Mouse (Mus musculus): ENCODE data around the gene E2f7. TPM values are rescaled to one million over a fixed set of nuclear protein-coding genes. Genes with fewer than 3 reads are reported as not detected.

Gene E2f7
- 6.1 and 7.1 TPM in 2 replicates for polyA plus RNA-seq (2015; fragmentation: Nextera tagmentation; extraction: Ambion mirVana)

GRCm38 (mm10) chr10:110744686-110745639 lies at the start of gene E2f7:
E2f7 (plus strand) TSS chr10:110745439.
- H3K9ac ChIP-seq = peak within 1 kb of the TSS; percentile 83
- peak within 1 kb of the TSS; percentile 63 for H3K4me3 ChIP-seq
- peaks cover 19% of the 10 kb centered on the region for H3K4me1 ChIP-seq
- peak within 1 kb of the TSS; percentile 85 for H3K27ac ChIP-seq
- peak; percentile 98 for ATAC-seq (replicated peaks)
- H3K36me3 ChIP-seq (replicated peaks) = no peaks in the 10 kb centered on the region
- H3K4me2 ChIP-seq = peak within 1 kb of the TSS; percentile 84
- WGBS = 1% methylated on average over 70 of the region's 98 CpGs
- no peaks in the 10 kb centered on the region for H3K27me3 ChIP-seq (replicated peaks)
- H3K9me3 ChIP-seq = no peaks in the 10 kb centered on the region

GRCm38 (mm10) chr10:110701276-110701675 lies 44.0 kb upstream of the E2f7 start:
- Histone ChIP-seq H3K4me2 (no peak overlapping the region), H3K4me1 (no peaks in the 10 kb centered on the region), H3K9me3 (no peaks in the 10 kb centered on the region), H3K36me3 (replicated peaks) (no peaks in the 10 kb centered on the region), H3K9ac (no peak overlapping the region), H3K27me3 (replicated peaks) (no peaks in the 10 kb centered on the region), H3K27ac (no peak overlapping the region), H3K4me3 (no peak overlapping the region)
- ATAC-seq (replicated peaks) = no peak
- 78% methylated on average over 1 of the region's 1 CpGs for WGBS

GRCm38 (mm10) chr10:110705672-110706071 lies 39.6 kb upstream of the E2f7 start:
- no peak for ATAC-seq (replicated peaks)
- H3K36me3 ChIP-seq (replicated peaks) = no peaks in the 10 kb centered on the region
- H3K27ac ChIP-seq = no peak overlapping the region
- no peaks in the 10 kb centered on the region for H3K27me3 ChIP-seq (replicated peaks)
- H3K9ac ChIP-seq = no peak overlapping the region
- H3K4me1 ChIP-seq = no peaks in the 10 kb centered on the region
- 57% methylated on average over 9 of the region's 9 CpGs for WGBS
- H3K9me3 ChIP-seq = no peaks in the 10 kb centered on the region
- no peak overlapping the region for H3K4me2 ChIP-seq
- no peak overlapping the region for H3K4me3 ChIP-seq

DNA sequence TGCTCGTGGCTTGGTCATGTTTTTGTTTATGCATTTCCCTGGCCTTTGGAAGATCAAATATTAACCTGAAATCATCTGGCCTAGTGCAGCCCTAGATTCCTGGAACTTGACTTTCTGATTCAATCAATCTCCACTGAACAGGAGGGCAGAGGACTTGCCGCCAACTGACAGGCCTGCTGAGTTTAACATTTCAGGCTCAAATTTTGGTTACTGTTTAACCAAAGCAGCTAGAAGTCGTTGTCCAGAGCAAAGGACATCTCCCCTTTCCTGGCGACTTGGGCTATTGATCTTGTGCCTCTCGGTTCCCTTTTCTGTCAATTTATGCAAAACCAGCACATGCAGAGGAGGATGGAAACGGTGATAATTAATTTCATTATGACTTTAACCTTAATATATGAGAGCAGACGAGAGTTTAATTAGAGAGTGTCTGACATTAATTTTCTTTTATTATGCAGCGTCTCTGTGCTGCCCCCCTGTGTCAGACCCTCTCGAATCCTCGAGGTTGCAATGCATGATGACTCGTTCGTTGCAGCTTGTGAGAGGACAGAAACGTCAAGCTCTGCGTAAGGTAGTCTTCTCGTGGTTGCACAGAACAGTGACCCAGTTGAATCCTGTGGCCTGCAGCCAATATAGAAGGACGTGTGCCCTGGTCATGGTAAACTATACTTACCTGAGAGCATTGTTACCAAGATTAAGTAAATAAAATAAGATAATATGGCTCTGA lies 37.7 kb upstream of the E2f7 start:
- Histone ChIP-seq H3K9me3 (no peaks in the 10 kb centered on the region), H3K27ac (no peak overlapping the region), H3K36me3 (replicated peaks) (no peaks in the 10 kb centered on the region), H3K4me2 (no peak overlapping the region), H3K27me3 (replicated peaks) (no peaks in the 10 kb centered on the region), H3K4me3 (no peak overlapping the region), H3K4me1 (no peaks in the 10 kb centered on the region), H3K9ac (no peak overlapping the region)
- WGBS = 58% methylated on average over 16 of the region's 16 CpGs
- 0 out of 2 replicates have a peak, but pooled peaks have one; percentile 54 for ATAC-seq (replicated peaks)

DNA sequence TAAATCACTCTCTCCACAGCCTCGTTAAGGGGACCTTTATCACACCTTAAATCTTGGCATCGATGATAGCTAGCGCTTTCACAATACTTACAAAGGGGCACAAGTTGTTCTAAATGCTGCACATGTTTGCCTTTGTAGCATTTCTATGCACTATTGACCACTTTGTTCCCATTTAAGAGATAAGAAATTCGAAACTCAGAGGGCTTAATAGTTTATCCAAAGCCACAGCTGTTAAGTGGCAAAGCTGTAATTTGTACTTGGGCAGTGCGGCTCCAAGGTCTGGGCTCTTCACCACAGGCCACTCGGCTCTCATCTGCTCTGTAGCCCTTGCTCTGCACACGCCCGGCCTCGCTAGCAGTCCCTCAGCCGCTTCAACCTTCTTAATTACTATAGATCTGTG lies 28.4 kb upstream of the E2f7 start:
- Histone ChIP-seq H3K4me3 (no peak overlapping the region), H3K27me3 (replicated peaks) (no peaks in the 10 kb centered on the region), H3K36me3 (replicated peaks) (no peaks in the 10 kb centered on the region), H3K27ac (no peak overlapping the region), H3K9me3 (no peaks in the 10 kb centered on the region), H3K4me2 (no peak overlapping the region), H3K9ac (no peak overlapping the region), H3K4me1 (no peaks in the 10 kb centered on the region)
- 69% methylated on average over 10 of the region's 10 CpGs for WGBS
- no peak for ATAC-seq (replicated peaks)

DNA sequence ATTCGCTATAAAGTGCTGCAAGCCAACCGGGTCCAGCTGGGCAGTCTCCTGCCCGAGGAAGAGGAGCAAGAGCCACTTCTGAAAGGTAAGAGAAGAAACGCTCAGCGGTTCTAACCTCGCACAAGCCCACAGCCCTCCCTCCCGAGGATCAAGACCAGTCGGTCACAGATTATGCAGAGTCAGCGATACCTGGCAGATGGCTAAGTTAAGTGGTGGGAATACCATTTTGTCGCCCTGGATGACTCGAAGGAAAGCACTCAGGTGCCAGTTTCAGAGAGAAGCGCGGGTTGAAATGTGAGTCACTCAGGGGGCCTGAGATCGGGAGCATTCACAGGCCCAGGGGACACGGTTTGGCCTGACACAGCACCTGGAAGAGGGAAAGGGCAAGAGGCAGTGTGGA lies 18.8 kb upstream of the E2f7 start:
- ATAC-seq (replicated peaks) = no peak
- Histone ChIP-seq H3K27ac (no peak overlapping the region), H3K4me2 (no peak overlapping the region), H3K9me3 (no peaks in the 10 kb centered on the region), H3K27me3 (replicated peaks) (no peaks in the 10 kb centered on the region), H3K36me3 (replicated peaks) (no peaks in the 10 kb centered on the region), H3K4me1 (no peaks in the 10 kb centered on the region), H3K4me3 (no peak overlapping the region), H3K9ac (no peak overlapping the region)
- 81% methylated on average over 15 of the region's 15 CpGs for WGBS

DNA sequence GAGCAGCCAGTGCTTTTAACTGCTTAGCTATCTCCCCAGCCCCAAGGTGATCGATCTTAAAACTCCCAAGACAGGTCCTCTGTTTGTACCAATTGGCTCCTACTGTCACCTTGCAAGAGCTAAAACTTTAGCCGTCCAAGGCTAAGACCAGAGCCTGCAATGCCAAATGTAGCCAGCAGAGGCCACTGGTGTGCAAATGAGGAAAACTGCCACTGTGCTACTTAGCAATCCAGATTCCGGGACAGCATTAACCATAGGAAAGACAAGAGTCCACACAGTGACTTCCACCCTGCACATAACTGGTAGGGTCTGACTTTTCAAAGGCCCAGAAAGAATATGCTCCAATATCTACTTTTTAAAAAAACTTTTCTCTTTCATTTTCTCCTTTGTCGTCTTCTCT lies 17.4 kb upstream of the E2f7 start:
- Histone ChIP-seq H3K4me1 (no peaks in the 10 kb centered on the region), H3K27me3 (replicated peaks) (no peaks in the 10 kb centered on the region), H3K9ac (no peak overlapping the region), H3K27ac (no peak overlapping the region), H3K36me3 (replicated peaks) (no peaks in the 10 kb centered on the region), H3K4me2 (no peak overlapping the region), H3K9me3 (no peaks in the 10 kb centered on the region), H3K4me3 (no peak overlapping the region)
- WGBS = 59% methylated on average over 4 of the region's 4 CpGs
- ATAC-seq (replicated peaks) = no peak

DNA sequence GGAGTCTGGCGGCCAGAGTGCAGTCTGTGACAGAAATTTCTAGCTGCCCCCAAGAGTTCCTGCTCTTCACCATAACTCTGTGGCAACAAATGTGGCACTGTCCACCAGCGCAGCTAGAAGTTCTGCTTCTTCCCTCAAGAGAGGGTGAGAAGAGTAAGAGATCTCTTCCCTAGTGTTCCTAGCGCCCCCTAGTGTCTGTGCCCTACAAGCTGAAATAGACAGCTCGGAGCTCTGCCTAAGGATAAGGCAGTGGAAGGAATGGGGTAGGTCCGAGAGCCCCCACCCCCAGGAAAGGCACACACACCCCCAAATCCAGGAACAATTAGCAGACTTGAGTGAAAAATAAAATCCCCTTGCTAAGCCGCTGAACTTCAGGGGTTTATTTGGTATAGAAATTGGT lies 11.9 kb upstream of the E2f7 start:
- Histone ChIP-seq H3K27me3 (replicated peaks) (no peaks in the 10 kb centered on the region), H3K36me3 (replicated peaks) (no peaks in the 10 kb centered on the region), H3K9me3 (no peaks in the 10 kb centered on the region), H3K4me2 (no peak overlapping the region), H3K4me1 (no peaks in the 10 kb centered on the region), H3K9ac (no peak overlapping the region), H3K4me3 (no peak overlapping the region), H3K27ac (no peak overlapping the region)
- ATAC-seq (replicated peaks) = no peak
- WGBS = 28% methylated on average over 6 of the region's 6 CpGs

DNA sequence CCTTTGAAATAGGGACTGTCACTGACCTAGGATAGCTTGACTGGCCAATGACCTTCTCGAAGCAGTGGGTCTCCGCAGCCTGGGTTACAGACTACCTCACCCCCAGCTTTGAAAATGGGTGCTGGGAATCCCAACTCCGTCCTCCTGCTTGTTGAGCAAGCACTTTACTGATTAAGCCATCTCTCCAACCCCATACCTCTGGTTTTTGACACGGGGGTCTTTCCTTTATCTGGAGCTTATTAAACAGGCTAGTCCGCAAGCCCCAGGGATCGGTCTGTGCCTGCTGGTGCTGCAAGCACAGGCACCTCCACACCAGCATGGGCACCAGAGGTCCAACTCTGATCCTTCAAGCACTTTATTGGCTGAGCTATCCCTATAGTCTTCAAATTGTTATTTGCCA lies 1.5 kb upstream of the E2f7 start:
- Histone ChIP-seq H3K4me1 (peaks cover 19% of the 10 kb centered on the region), H3K9me3 (no peaks in the 10 kb centered on the region), H3K27me3 (replicated peaks) (no peaks in the 10 kb centered on the region), H3K4me3 (no peak overlapping the region), H3K9ac (no peak overlapping the region), H3K27ac (no peak overlapping the region), H3K36me3 (replicated peaks) (no peaks in the 10 kb centered on the region), H3K4me2 (no peak overlapping the region)
- WGBS = 77% methylated on average over 6 of the region's 6 CpGs
- ATAC-seq (replicated peaks) = no peak

GRCm38 (mm10) chr10:110744120-110744519 lies 1.1 kb upstream of the E2f7 start:
- no peaks in the 10 kb centered on the region for H3K27me3 ChIP-seq (replicated peaks)
- peaks cover 19% of the 10 kb centered on the region for H3K4me1 ChIP-seq
- ATAC-seq (replicated peaks) = no peak
- H3K36me3 ChIP-seq (replicated peaks) = no peaks in the 10 kb centered on the region
- no peak overlapping the region for H3K4me3 ChIP-seq
- WGBS = 65% methylated on average over 12 of the region's 12 CpGs
- no peaks in the 10 kb centered on the region for H3K9me3 ChIP-seq
- 0 out of 2 replicates have a peak overlapping the region, but pooled peaks have one; percentile 9 for H3K9ac ChIP-seq
- no peak overlapping the region for H3K27ac ChIP-seq
- peak overlapping the region; percentile 84; the same call in 1 of the 2 replicates for H3K4me2 ChIP-seq

DNA sequence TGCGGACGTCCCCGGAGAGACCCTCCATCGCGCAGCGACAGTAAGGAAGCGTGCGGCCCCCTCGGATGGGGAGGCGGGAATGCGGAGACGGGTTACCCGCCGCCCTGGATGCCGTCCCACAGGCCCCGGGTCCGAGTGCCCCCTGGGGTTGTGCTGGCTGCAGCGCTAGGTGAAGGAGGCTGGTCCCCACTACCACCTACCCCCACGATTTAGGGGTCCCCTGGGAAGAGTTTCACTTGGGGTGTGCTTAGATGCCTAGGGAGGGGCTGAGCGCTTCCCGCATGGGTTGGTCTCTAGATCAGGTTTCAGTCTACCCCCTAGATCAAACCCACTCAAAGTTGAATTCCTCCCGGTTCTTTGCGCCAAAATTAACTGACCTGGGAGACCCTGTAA lies 397 bp downstream of the E2f7 start:
- Histone ChIP-seq H3K4me2 (peak overlapping the region; percentile 84), H3K27ac (peak overlapping the region; percentile 85), H3K36me3 (replicated peaks) (no peaks in the 10 kb centered on the region), H3K4me1 (peaks cover 19% of the 10 kb centered on the region), H3K4me3 (peak overlapping the region; percentile 63), H3K9ac (peak overlapping the region; percentile 83), H3K27me3 (replicated peaks) (no peaks in the 10 kb centered on the region), H3K9me3 (no peaks in the 10 kb centered on the region)
- no peak; the same call in 1 of the 2 replicates for ATAC-seq (replicated peaks)
- under 1% methylated on average over 23 of the region's 23 CpGs for WGBS

DNA sequence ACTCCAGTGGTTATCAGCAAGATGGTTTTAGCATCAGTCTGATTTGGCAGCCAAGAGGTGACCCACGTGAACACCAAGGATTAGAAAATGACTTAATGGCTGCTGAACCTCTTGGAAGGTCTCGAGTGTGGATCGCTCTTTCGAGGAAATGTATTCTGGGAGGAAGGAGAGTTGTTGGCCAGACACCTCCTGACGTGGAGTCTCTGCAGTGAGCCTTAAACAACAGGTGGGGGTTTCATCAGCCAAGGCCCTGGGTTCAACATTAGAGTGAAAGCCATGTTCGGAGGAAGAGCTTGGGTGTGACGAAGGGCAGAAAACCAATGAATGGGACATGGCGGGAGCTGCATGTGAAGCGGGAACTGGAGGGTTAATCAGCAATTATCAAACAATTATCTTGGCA lies 3.8 kb downstream of the E2f7 start:
- WGBS = 95% methylated on average over 9 of the region's 9 CpGs
- Histone ChIP-seq H3K4me3 (no peak overlapping the region), H3K9me3 (no peaks in the 10 kb centered on the region), H3K4me1 (peaks cover 18% of the 10 kb centered on the region), H3K9ac (no peak overlapping the region), H3K4me2 (no peak overlapping the region), H3K27me3 (replicated peaks) (no peaks in the 10 kb centered on the region), H3K27ac (no peak overlapping the region), H3K36me3 (replicated peaks) (no peaks in the 10 kb centered on the region)
- no peak for ATAC-seq (replicated peaks)

All from midbrain, embryonic 15.5 days (tissue).